Mouse (Mus musculus) right cerebral cortex, postnatal 14 days (tissue): ENCODE measurements at regions not wholly inside any gene's neighbourhood (a gene's known extent, or its start where the extent isn't known, plus 50 kb on each side); places are given as distances from the start of the nearest gene placed in this dataset.
"Not testable (repeated sequence)": the region's sequence is repeated elsewhere in the genome, so short reads cannot be mapped to it uniquely, and the experiment has no call there.

Experiments used
- DNase-seq: peaks from one replicate; pipeline ENCODE4 v3.0.0; 2022

- DNase-seq = no peak
These were observed 334.9 kb upstream of the Api5 start for GRCm38 (mm10) chr2:94772801-94773200.

GRCm38 (mm10) chr2:94772268-94772667, 334.3 kb upstream of the Api5 start:
- no peak for DNase-seq

- no peak for DNase-seq
These were observed 328.6 kb upstream of the Api5 start for GRCm38 (mm10) chr2:94766524-94766923.

- no peak for DNase-seq
These were observed 327.0 kb upstream of the Api5 start for GRCm38 (mm10) chr2:94764852-94765435.

- no peak for DNase-seq
These were observed 326.5 kb upstream of the Api5 start for GRCm38 (mm10) chr2:94764451-94764850.

- DNase-seq = peak; percentile 28
These were observed 310.3 kb upstream of the Api5 start for GRCm38 (mm10) chr2:94748161-94748711.

- no peak for DNase-seq
These were observed 291.9 kb upstream of the Api5 start for GRCm38 (mm10) chr2:94729791-94730190.

GRCm38 (mm10) chr2:94699383-94699782, 261.4 kb upstream of the Api5 start:
- DNase-seq = no peak

- no peak for DNase-seq
These were observed 257.3 kb upstream of the Api5 start for GRCm38 (mm10) chr2:94695212-94695611.

- no peak for DNase-seq
These were observed 252.6 kb upstream of the Api5 start for GRCm38 (mm10) chr2:94690560-94690959.

GRCm38 (mm10) chr2:94685619-94686018, 247.7 kb upstream of the Api5 start:
- not testable (repeated sequence) for DNase-seq

GRCm38 (mm10) chr2:94680096-94680765, 242.3 kb upstream of the Api5 start:
- no peak for DNase-seq

GRCm38 (mm10) chr2:94665850-94666249, 227.9 kb upstream of the Api5 start:
- no peak for DNase-seq

GRCm38 (mm10) chr2:94658426-94658825, 220.5 kb upstream of the Api5 start:
- no peak for DNase-seq
